Mouse (Mus musculus): ENCODE results near the gene Lcn2. TPM values are rescaled to one million over a fixed set of nuclear protein-coding genes. Genes with fewer than 3 reads are reported as not detected.
A peak's percentile ranks its signal among the peaks of the same experiment; 100 is the strongest.

Gene Lcn2
- total and polyA plus RNA-seq, 2 experiments from 2014 or later = 1.1 to 2.0 TPM

DNA sequence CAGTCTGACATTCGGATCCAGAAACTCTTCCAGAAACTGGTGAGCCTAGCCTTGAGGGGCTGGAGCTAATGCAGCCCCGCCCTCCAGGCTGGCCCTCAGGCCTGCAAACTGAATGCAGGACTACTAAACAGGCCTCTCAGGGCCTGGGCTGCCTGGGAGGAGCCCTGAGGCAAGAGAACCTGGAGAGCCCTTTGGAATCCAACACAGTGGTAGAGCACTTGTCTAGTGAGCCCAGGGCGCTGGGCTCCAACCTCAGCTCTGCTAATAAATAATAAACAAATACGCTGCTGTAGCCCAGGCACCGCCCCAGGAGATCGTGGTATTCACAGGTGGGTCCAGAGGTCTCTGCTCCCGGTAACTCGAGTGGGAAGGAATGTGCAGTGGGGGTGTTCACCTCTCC, 2.8 kb upstream of the Lcn2 start:
- no peak for DNase-seq (ENCODE audit: low spot score)
- H3K36me3 ChIP-seq (replicated peaks; ENCODE audit: control insufficient read depth, insufficient read depth, low read length) = no peaks in the 10 kb centered on the region
- 72% methylated on average over 8 of the region's 8 CpGs for WGBS

GRCm38 (mm10) chr2:32389157-32389556, 1.1 kb upstream of the Lcn2 start:
- no peak overlapping the region for H3K4me2 ChIP-seq (ENCODE audit: low read depth, low read length)
- no peak for ATAC-seq (ENCODE audit: insufficient read depth, low read depth)

More for the DNA sequence above, 2.8 kb upstream of the Lcn2 start:
- Histone ChIP-seq H3K4me3 (ENCODE audit: low read depth, low read length) (no peak overlapping the region), H3K9me3 (replicated peaks; ENCODE audit: control insufficient read depth, low read length) (no peaks in the 10 kb centered on the region), H3K27me3 (ENCODE audit: control insufficient read depth, insufficient read depth, low read length) (no peaks in the 10 kb centered on the region), H3K27ac (ENCODE audit: low read depth) (no peak overlapping the region), H3K4me2 (ENCODE audit: low read depth, low read length) (no peak overlapping the region), H3K9ac (replicated peaks; ENCODE audit: low read depth, low read length) (no peak overlapping the region), H3K4me1 (ENCODE audit: control insufficient read depth, insufficient read depth) (no peaks in the 10 kb centered on the region; the same call in 1 of the 2 replicates)
- ATAC-seq (ENCODE audit: insufficient read depth, low read depth) = no peak
- TF ChIP-seq EP300 (IDR thresholded peaks at IDR 0.05; ENCODE audit: low read depth) = no peak
- TF ChIP-seq CTCF (IDR thresholded peaks at IDR 0.05; ENCODE audit: low read depth) = no peak

DNA sequence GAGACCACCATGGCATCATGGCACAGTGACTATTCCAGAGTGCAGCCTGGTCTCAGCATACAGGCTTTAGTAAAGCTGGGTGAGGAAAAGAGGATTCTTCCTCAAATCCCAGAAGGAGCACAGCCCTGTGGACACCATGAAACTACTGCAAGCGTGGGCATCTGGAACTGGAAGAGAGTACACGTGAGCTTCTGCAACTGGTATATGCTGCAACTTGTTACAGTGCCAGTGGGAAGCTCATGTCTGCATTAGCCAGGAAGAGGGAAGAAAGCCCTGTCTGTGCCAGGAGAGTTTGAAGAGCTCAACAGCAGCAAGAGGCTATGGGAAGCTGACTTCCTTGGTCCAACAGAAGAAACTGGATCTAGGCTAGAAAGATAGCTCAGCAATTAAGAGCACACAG, 5.4 kb downstream of the Lcn2 start:
- ATAC-seq (ENCODE audit: insufficient read depth, low read depth) = no peak
- 84% methylated on average over 2 of the region's 2 CpGs for WGBS
- Histone ChIP-seq H3K9me3 (replicated peaks; ENCODE audit: control insufficient read depth, low read length) (no peaks in the 10 kb centered on the region), H3K36me3 (replicated peaks; ENCODE audit: control insufficient read depth, insufficient read depth, low read length) (peaks cover 19% of the 10 kb centered on the region), H3K4me2 (ENCODE audit: low read depth, low read length) (no peak overlapping the region), H3K9ac (replicated peaks; ENCODE audit: low read depth, low read length) (no peak overlapping the region), H3K27me3 (ENCODE audit: control insufficient read depth, insufficient read depth, low read length) (peaks cover 6% of the 10 kb centered on the region; the same call in 1 of the 2 replicates), H3K27ac (ENCODE audit: low read depth) (no peak overlapping the region), H3K4me3 (ENCODE audit: low read depth, low read length) (no peak overlapping the region), H3K4me1 (ENCODE audit: control insufficient read depth, insufficient read depth) (peaks cover 4% of the 10 kb centered on the region; the same call in 1 of the 2 replicates)
- DNase-seq (ENCODE audit: low spot score) = no peak
- no peak for TF ChIP-seq EP300 (IDR thresholded peaks at IDR 0.05; ENCODE audit: low read depth)
- no peak for TF ChIP-seq CTCF (IDR thresholded peaks at IDR 0.05; ENCODE audit: low read depth)

More at GRCm38 (mm10) chr2:32389157-32389556, 1.1 kb upstream of the Lcn2 start:
- TF ChIP-seq CTCF (IDR thresholded peaks at IDR 0.05; ENCODE audit: low read depth) = no peak
- no peak for TF ChIP-seq EP300 (IDR thresholded peaks at IDR 0.05; ENCODE audit: low read depth)
- WGBS = 56% methylated on average over 2 of the region's 2 CpGs
- H3K9ac ChIP-seq (replicated peaks; ENCODE audit: low read depth, low read length) = no peak overlapping the region
- H3K27ac ChIP-seq (ENCODE audit: low read depth) = no peak overlapping the region
- H3K9me3 ChIP-seq (replicated peaks; ENCODE audit: control insufficient read depth, low read length) = no peaks in the 10 kb centered on the region
- DNase-seq (ENCODE audit: low spot score) = no peak
- H3K27me3 ChIP-seq (ENCODE audit: control insufficient read depth, insufficient read depth, low read length) = peaks cover 6% of the 10 kb centered on the region; the same call in 1 of the 2 replicates
- H3K36me3 ChIP-seq (replicated peaks; ENCODE audit: control insufficient read depth, insufficient read depth, low read length) = no peaks in the 10 kb centered on the region
- H3K4me1 ChIP-seq (ENCODE audit: control insufficient read depth, insufficient read depth) = no peaks in the 10 kb centered on the region; the same call in 1 of the 2 replicates
- no peak overlapping the region for H3K4me3 ChIP-seq (ENCODE audit: low read depth, low read length)

DNA sequence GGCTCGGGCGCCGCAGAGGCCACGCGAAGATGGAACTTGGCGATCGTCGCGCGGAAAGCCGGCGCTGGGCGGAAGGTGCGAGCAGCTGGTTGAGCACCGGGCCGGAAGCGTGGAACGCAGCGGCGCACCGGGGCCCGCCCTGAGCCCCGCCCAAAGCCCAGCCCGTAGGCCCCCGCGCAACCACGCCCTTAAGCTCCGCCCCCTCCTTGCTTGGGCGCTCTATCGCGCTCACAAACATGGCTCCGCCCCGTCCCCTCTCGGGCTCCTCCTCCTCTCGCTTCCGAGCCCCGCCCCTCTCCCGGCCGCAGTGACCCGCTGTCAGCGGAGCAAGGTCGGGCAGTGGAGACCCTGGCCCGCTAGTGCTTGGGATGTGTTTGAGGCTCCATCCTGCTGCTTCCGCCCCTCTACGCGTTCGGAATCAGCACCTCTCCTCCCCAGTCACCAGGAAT, 6.3 kb downstream of the Lcn2 start, which contains the start of gene 1110008P14Rik:
TSS of gene 1110008P14Rik (minus strand) at position 164 of the 449 bp plus-strand sequence.
- TF ChIP-seq EP300 (IDR thresholded peaks at IDR 0.05; ENCODE audit: low read depth) = no peak
- no peak for TF ChIP-seq CTCF (IDR thresholded peaks at IDR 0.05; ENCODE audit: low read depth)
- peak; percentile 96 for ATAC-seq (ENCODE audit: insufficient read depth, low read depth)
- Histone ChIP-seq H3K9me3 (replicated peaks; ENCODE audit: control insufficient read depth, low read length) (no peaks in the 10 kb centered on the region), H3K36me3 (replicated peaks; ENCODE audit: control insufficient read depth, insufficient read depth, low read length) (peaks cover 28% of the 10 kb centered on the region), H3K9ac (replicated peaks; ENCODE audit: low read depth, low read length) (peak within 1 kb of the TSS; percentile 32), H3K4me2 (ENCODE audit: low read depth, low read length) (peak within 1 kb of the TSS; percentile 71), H3K27ac (ENCODE audit: low read depth) (no peak within 1 kb of the TSS), H3K27me3 (ENCODE audit: control insufficient read depth, insufficient read depth, low read length) (peaks cover 6% of the 10 kb centered on the region; the same call in 1 of the 2 replicates), H3K4me1 (ENCODE audit: control insufficient read depth, insufficient read depth) (peaks cover 4% of the 10 kb centered on the region; the same call in 1 of the 2 replicates), H3K4me3 (ENCODE audit: low read depth, low read length) (peak within 1 kb of the TSS; percentile 52)
- DNase-seq (ENCODE audit: low spot score) = peak; percentile 90
- WGBS = under 1% methylated on average over 45 of the region's 47 CpGs

DNA sequence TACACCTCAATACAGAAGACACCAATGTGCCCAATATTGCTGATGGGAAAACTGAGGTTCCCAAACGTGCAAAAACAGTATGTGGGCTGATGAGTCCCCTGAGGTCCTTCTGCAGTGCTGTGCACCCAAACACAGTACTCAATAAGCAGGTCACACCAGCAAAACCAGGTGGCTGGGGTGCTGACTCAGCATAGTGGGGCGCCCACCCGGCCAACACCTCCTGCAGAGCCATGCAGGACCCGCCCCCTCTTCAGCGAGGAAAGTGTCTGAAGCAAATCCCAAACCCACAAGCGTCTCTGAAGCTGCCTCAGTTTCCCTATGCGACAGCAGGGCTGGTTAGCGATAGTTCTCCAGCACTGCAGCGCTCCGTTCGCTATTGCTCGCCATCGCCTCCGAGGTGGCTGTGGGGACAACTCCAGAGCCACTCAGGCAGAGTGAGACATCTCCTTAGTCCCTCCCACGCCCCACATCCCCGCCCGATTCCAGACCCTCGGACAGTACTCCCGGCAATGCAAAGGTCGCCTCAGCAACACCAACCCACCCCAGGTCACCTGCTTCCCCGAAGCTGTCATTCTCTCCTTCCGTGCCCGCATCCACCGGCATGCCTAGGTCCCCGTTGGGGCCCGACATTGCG, 6.8 kb downstream of the Lcn2 start:
- H3K4me3 ChIP-seq (ENCODE audit: low read depth, low read length) = peak overlapping the region; percentile 52
- no peak for DNase-seq (ENCODE audit: low spot score)
- peaks cover 6% of the 10 kb centered on the region; the same call in 1 of the 2 replicates for H3K27me3 ChIP-seq (ENCODE audit: control insufficient read depth, insufficient read depth, low read length)
- no peak for TF ChIP-seq CTCF (IDR thresholded peaks at IDR 0.05; ENCODE audit: low read depth)
- no peak for TF ChIP-seq EP300 (IDR thresholded peaks at IDR 0.05; ENCODE audit: low read depth)
- H3K36me3 ChIP-seq (replicated peaks; ENCODE audit: control insufficient read depth, insufficient read depth, low read length) = peaks cover 34% of the 10 kb centered on the region
- H3K9me3 ChIP-seq (replicated peaks; ENCODE audit: control insufficient read depth, low read length) = no peaks in the 10 kb centered on the region
- peak overlapping the region; percentile 71 for H3K4me2 ChIP-seq (ENCODE audit: low read depth, low read length)
- under 1% methylated on average over 27 of the region's 27 CpGs for WGBS
- peak; percentile 44 for ATAC-seq (ENCODE audit: insufficient read depth, low read depth)
- H3K27ac ChIP-seq (ENCODE audit: low read depth) = no peak overlapping the region
- H3K9ac ChIP-seq (replicated peaks; ENCODE audit: low read depth, low read length) = peak overlapping the region; percentile 32
- H3K4me1 ChIP-seq (ENCODE audit: control insufficient read depth, insufficient read depth) = peaks cover 4% of the 10 kb centered on the region; the same call in 1 of the 2 replicates
